Mouse (Mus musculus) liver, postnatal 0 days (tissue): ENCODE measurements around the gene Tmeff2.

Experiments
- CTCF ChIP-seq: sonication (generic); IDR thresholded peaks from 2 replicates; pipeline ENCODE4 v1.5.1; 2016; ENCODE audit warnings: antibody characterized with exemption, low read depth
- EP300 ChIP-seq: IDR thresholded peaks from 2 replicates; pipeline ENCODE4 v1.6.1; 2016; ENCODE audit warnings: antibody characterized with exemption, low read depth, mild to moderate bottlenecking

DNA sequence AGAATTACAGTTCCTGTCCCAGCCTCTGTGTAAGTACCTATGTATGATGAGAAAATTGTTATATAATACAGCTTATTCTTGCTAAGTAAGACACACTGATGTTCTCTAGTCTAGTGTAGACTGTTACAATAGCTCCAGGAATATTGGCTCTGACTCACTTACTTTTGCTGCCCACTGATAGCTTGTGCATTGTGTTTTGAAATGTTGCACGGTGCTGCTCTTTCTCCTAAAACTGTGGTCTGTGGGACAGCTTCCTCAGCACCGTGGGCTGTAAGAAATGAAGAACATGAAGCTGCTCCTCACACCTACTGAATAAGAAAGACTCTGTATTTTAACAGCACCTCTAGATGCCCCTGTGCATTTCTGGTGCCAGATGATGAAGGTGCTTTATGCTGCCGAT is 168.4 kb downstream of the Tmeff2 start:
- TF ChIP-seq CTCF: no peak
- no peak for TF ChIP-seq EP300
